Mouse (Mus musculus): Measurements from ENCODE around the gene Lyg2. TPM values are rescaled to one million over a fixed set of nuclear protein-coding genes. Genes with fewer than 3 reads are reported as not detected.
A peak's percentile ranks its signal among the peaks of the same experiment; 100 is the strongest.

Lyg2 gene
- polyA plus RNA-seq, 1 experiment from 2014 or later: not detected

- Histone ChIP-seq H3K9me3 (replicated peaks; ENCODE audit: control insufficient read depth, low read length) (no peaks in the 10 kb centered on the region), H3K4me1 (ENCODE audit: control insufficient read depth, insufficient read depth, low read length) (no peaks in the 10 kb centered on the region), H3K9ac (ENCODE audit: low read length) (no peak overlapping the region), H3K4me3 (replicated peaks; ENCODE audit: low read length) (no peak overlapping the region), H3K4me2 (ENCODE audit: low read depth, low read length) (no peak overlapping the region), H3K27me3 (ENCODE audit: control insufficient read depth, insufficient read depth, low read length) (no peaks in the 10 kb centered on the region), H3K36me3 (ENCODE audit: control insufficient read depth, insufficient read depth, low read length) (no peaks in the 10 kb centered on the region), H3K27ac (ENCODE audit: low read length) (no peak overlapping the region)
- 17% methylated on average over 3 of the region's 3 CpGs for WGBS
- peak; percentile 40; the same call in 1 of the 2 replicates for ATAC-seq (ENCODE audit: insufficient read depth, low FRiP score)
Observed at GRCm38 (mm10) chr1:37931806-37932205, 15.5 kb upstream of the Lyg2 start.

DNA sequence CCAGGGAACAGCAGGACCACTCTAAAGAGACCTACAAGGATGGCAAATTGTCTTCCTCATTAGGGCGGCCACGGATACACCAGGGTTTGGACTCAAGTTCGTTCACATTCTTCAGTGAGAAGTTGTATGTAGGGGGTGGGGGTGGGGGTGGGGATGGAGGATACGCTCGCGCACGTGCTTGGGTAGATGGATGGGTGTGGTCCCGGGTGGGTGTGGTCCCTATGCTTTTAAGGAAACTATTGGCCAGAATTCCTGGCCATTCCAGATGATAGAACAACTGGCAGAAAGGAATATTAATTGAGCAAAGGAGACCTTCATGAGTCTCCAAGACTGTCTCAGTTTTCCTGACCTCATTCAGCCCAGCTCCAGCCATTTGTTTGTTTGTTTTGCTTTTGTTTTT, 9.7 kb upstream of the Lyg2 start:
- WGBS: 76% methylated on average over 8 of the region's 8 CpGs
- Histone ChIP-seq H3K27me3 (ENCODE audit: control insufficient read depth, insufficient read depth, low read length) (no peaks in the 10 kb centered on the region), H3K27ac (ENCODE audit: low read length) (no peak overlapping the region), H3K4me3 (replicated peaks; ENCODE audit: low read length) (no peak overlapping the region), H3K9ac (ENCODE audit: low read length) (no peak overlapping the region), H3K36me3 (ENCODE audit: control insufficient read depth, insufficient read depth, low read length) (no peaks in the 10 kb centered on the region), H3K9me3 (replicated peaks; ENCODE audit: control insufficient read depth, low read length) (no peaks in the 10 kb centered on the region), H3K4me2 (ENCODE audit: low read depth, low read length) (no peak overlapping the region), H3K4me1 (ENCODE audit: control insufficient read depth, insufficient read depth, low read length) (no peaks in the 10 kb centered on the region)
- no peak for ATAC-seq (ENCODE audit: insufficient read depth, low FRiP score)

DNA sequence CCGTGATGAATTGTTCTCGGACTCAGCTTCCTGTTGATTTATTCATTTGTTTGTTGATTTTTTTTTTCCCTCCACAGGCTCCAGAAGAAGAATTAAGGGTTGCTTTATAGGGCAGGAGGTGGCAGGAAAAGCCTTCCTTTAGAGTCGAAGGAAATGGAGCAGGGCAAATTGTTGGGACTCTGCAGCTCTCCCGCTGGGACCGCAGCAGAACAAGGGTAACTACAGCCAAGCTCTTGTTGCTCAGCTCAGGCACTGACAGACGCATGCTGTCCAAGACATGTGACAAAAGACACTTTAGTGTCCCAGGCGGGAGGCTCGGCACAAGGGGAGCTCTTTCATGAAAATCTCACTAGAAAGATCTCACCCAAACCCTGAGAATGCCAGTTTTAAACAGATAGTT, 6.2 kb upstream of the Lyg2 start:
- no peak overlapping the region for H3K4me2 ChIP-seq (ENCODE audit: low read depth, low read length)
- no peaks in the 10 kb centered on the region for H3K4me1 ChIP-seq (ENCODE audit: control insufficient read depth, insufficient read depth, low read length)
- WGBS: 58% methylated on average over 8 of the region's 8 CpGs
- no peak overlapping the region for H3K9ac ChIP-seq (ENCODE audit: low read length)
- no peak for ATAC-seq (ENCODE audit: insufficient read depth, low FRiP score)
- no peaks in the 10 kb centered on the region for H3K9me3 ChIP-seq (replicated peaks; ENCODE audit: control insufficient read depth, low read length)
- no peak overlapping the region for H3K4me3 ChIP-seq (replicated peaks; ENCODE audit: low read length)
- no peaks in the 10 kb centered on the region for H3K36me3 ChIP-seq (ENCODE audit: control insufficient read depth, insufficient read depth, low read length)
- no peaks in the 10 kb centered on the region for H3K27me3 ChIP-seq (ENCODE audit: control insufficient read depth, insufficient read depth, low read length)
- H3K27ac ChIP-seq (ENCODE audit: low read length): no peak overlapping the region

- ATAC-seq (ENCODE audit: insufficient read depth, low FRiP score): no peak
- H3K9ac ChIP-seq (ENCODE audit: low read length): no peak overlapping the region
- WGBS: 59% methylated on average over 6 of the region's 6 CpGs
- no peaks in the 10 kb centered on the region for H3K4me1 ChIP-seq (ENCODE audit: control insufficient read depth, insufficient read depth, low read length)
- H3K4me3 ChIP-seq (replicated peaks; ENCODE audit: low read length): no peak overlapping the region
- H3K4me2 ChIP-seq (ENCODE audit: low read depth, low read length): no peak overlapping the region
- H3K27me3 ChIP-seq (ENCODE audit: control insufficient read depth, insufficient read depth, low read length): no peaks in the 10 kb centered on the region; the same call in 1 of the 2 replicates
- H3K9me3 ChIP-seq (replicated peaks; ENCODE audit: control insufficient read depth, low read length): no peaks in the 10 kb centered on the region
- no peaks in the 10 kb centered on the region for H3K36me3 ChIP-seq (ENCODE audit: control insufficient read depth, insufficient read depth, low read length)
- H3K27ac ChIP-seq (ENCODE audit: low read length): no peak overlapping the region
Observed at GRCm38 (mm10) chr1:37918096-37918495, 1.8 kb upstream of the Lyg2 start.

- Histone ChIP-seq H3K4me2 (ENCODE audit: low read depth, low read length) (no peak overlapping the region), H3K27me3 (ENCODE audit: control insufficient read depth, insufficient read depth, low read length) (no peaks in the 10 kb centered on the region; the same call in 1 of the 2 replicates), H3K36me3 (ENCODE audit: control insufficient read depth, insufficient read depth, low read length) (no peaks in the 10 kb centered on the region), H3K4me3 (replicated peaks; ENCODE audit: low read length) (no peak overlapping the region), H3K9me3 (replicated peaks; ENCODE audit: control insufficient read depth, low read length) (no peaks in the 10 kb centered on the region), H3K9ac (ENCODE audit: low read length) (no peak overlapping the region), H3K4me1 (ENCODE audit: control insufficient read depth, insufficient read depth, low read length) (no peaks in the 10 kb centered on the region), H3K27ac (ENCODE audit: low read length) (no peak overlapping the region)
- WGBS: 66% methylated on average over 13 of the region's 13 CpGs
- ATAC-seq (ENCODE audit: insufficient read depth, low FRiP score): no peak
Observed at GRCm38 (mm10) chr1:37917666-37918065, 1.4 kb upstream of the Lyg2 start.

- Histone ChIP-seq H3K9me3 (replicated peaks; ENCODE audit: control insufficient read depth, low read length) (no peaks in the 10 kb centered on the region), H3K27ac (ENCODE audit: low read length) (no peak overlapping the region), H3K36me3 (ENCODE audit: control insufficient read depth, insufficient read depth, low read length) (no peaks in the 10 kb centered on the region), H3K4me3 (replicated peaks; ENCODE audit: low read length) (no peak overlapping the region), H3K4me2 (ENCODE audit: low read depth, low read length) (no peak overlapping the region), H3K4me1 (ENCODE audit: control insufficient read depth, insufficient read depth, low read length) (no peaks in the 10 kb centered on the region), H3K27me3 (ENCODE audit: control insufficient read depth, insufficient read depth, low read length) (no peaks in the 10 kb centered on the region; the same call in 1 of the 2 replicates), H3K9ac (ENCODE audit: low read length) (no peak overlapping the region)
- no peak for ATAC-seq (ENCODE audit: insufficient read depth, low FRiP score)
- WGBS: 83% methylated on average over 2 of the region's 2 CpGs
Observed at GRCm38 (mm10) chr1:37912751-37913150, 3.5 kb downstream of the Lyg2 start.

GRCm38 (mm10) chr1:37903178-37903577, 13.1 kb downstream of the Lyg2 start:
- H3K27ac ChIP-seq (ENCODE audit: low read length): no peak overlapping the region
- H3K27me3 ChIP-seq (ENCODE audit: control insufficient read depth, insufficient read depth, low read length): no peaks in the 10 kb centered on the region
- H3K9me3 ChIP-seq (replicated peaks; ENCODE audit: control insufficient read depth, low read length): no peaks in the 10 kb centered on the region
- 35% methylated on average over 6 of the region's 6 CpGs for WGBS
- H3K4me3 ChIP-seq (replicated peaks; ENCODE audit: low read length): no peak overlapping the region
- no peak for ATAC-seq (ENCODE audit: insufficient read depth, low FRiP score)
- no peak overlapping the region for H3K9ac ChIP-seq (ENCODE audit: low read length)
- H3K36me3 ChIP-seq (ENCODE audit: control insufficient read depth, insufficient read depth, low read length): peaks cover 8% of the 10 kb centered on the region; the same call in 1 of the 2 replicates
- no peak overlapping the region for H3K4me2 ChIP-seq (ENCODE audit: low read depth, low read length)
- H3K4me1 ChIP-seq (ENCODE audit: control insufficient read depth, insufficient read depth, low read length): no peaks in the 10 kb centered on the region

GRCm38 (mm10) chr1:37900288-37900687, 16.0 kb downstream of the Lyg2 start:
- no peaks in the 10 kb centered on the region for H3K27me3 ChIP-seq (ENCODE audit: control insufficient read depth, insufficient read depth, low read length)
- H3K36me3 ChIP-seq (ENCODE audit: control insufficient read depth, insufficient read depth, low read length): peaks cover 20% of the 10 kb centered on the region
- no peaks in the 10 kb centered on the region for H3K4me1 ChIP-seq (ENCODE audit: control insufficient read depth, insufficient read depth, low read length)
- no peak overlapping the region for H3K27ac ChIP-seq (ENCODE audit: low read length)
- H3K4me2 ChIP-seq (ENCODE audit: low read depth, low read length): no peak overlapping the region
- peak; percentile 56; the same call in 1 of the 2 replicates for ATAC-seq (ENCODE audit: insufficient read depth, low FRiP score)
- no peaks in the 10 kb centered on the region for H3K9me3 ChIP-seq (replicated peaks; ENCODE audit: control insufficient read depth, low read length)
- H3K9ac ChIP-seq (ENCODE audit: low read length): no peak overlapping the region
- WGBS: 47% methylated on average over 6 of the region's 6 CpGs
- no peak overlapping the region for H3K4me3 ChIP-seq (replicated peaks; ENCODE audit: low read length)

- Histone ChIP-seq H3K36me3 (ENCODE audit: control insufficient read depth, insufficient read depth, low read length) (peaks cover 20% of the 10 kb centered on the region), H3K27me3 (ENCODE audit: control insufficient read depth, insufficient read depth, low read length) (no peaks in the 10 kb centered on the region), H3K27ac (ENCODE audit: low read length) (no peak overlapping the region), H3K4me2 (ENCODE audit: low read depth, low read length) (no peak overlapping the region), H3K4me3 (replicated peaks; ENCODE audit: low read length) (no peak overlapping the region), H3K4me1 (ENCODE audit: control insufficient read depth, insufficient read depth, low read length) (no peaks in the 10 kb centered on the region), H3K9ac (ENCODE audit: low read length) (no peak overlapping the region), H3K9me3 (replicated peaks; ENCODE audit: control insufficient read depth, low read length) (no peaks in the 10 kb centered on the region)
- 64% methylated on average over 4 of the region's 4 CpGs for WGBS
- ATAC-seq (ENCODE audit: insufficient read depth, low FRiP score): no peak; the same call in 1 of the 2 replicates
Observed at GRCm38 (mm10) chr1:37899816-37900215, 16.5 kb downstream of the Lyg2 start.

- Histone ChIP-seq H3K27ac (ENCODE audit: low read length) (no peak overlapping the region), H3K9me3 (replicated peaks; ENCODE audit: control insufficient read depth, low read length) (no peaks in the 10 kb centered on the region), H3K4me2 (ENCODE audit: low read depth, low read length) (no peak overlapping the region), H3K27me3 (ENCODE audit: control insufficient read depth, insufficient read depth, low read length) (no peaks in the 10 kb centered on the region), H3K9ac (ENCODE audit: low read length) (no peak overlapping the region), H3K4me1 (ENCODE audit: control insufficient read depth, insufficient read depth, low read length) (peaks cover 7% of the 10 kb centered on the region), H3K4me3 (replicated peaks; ENCODE audit: low read length) (no peak overlapping the region), H3K36me3 (ENCODE audit: control insufficient read depth, insufficient read depth, low read length) (peaks cover 24% of the 10 kb centered on the region)
- ATAC-seq (ENCODE audit: insufficient read depth, low FRiP score): no peak
Observed at GRCm38 (mm10) chr1:37894606-37895005, 21.7 kb downstream of the Lyg2 start.

All from stomach, embryonic 16.5 days (tissue).